Mouse (Mus musculus): ENCODE measurements around the gene Syt7. TPM values are rescaled to one million over a fixed set of nuclear protein-coding genes. Genes with fewer than 3 reads are reported as not detected.
A peak's percentile ranks its signal among the peaks of the same experiment; 100 is the strongest.

Gene Syt7
- polyA plus RNA-seq, 1 experiment from 2014 or later = 2.3 TPM

- Histone ChIP-seq H3K4me1 (peaks cover 9% of the 10 kb centered on the region; the same call in 1 of the 2 replicates), H3K27me3 (no peaks in the 10 kb centered on the region), H3K4me2 (no peak overlapping the region), H3K9me3 (replicated peaks) (no peaks in the 10 kb centered on the region), H3K27ac (no peak overlapping the region), H3K36me3 (no peaks in the 10 kb centered on the region), H3K4me3 (replicated peaks) (no peak overlapping the region), H3K9ac (no peak overlapping the region)
- WGBS = 67% methylated on average over 10 of the region's 10 CpGs
- no peak for ATAC-seq (replicated peaks; ENCODE audit: low FRiP score)
Measured at GRCm38 (mm10) chr19:10404424-10404823, 15.5 kb downstream of the Syt7 start.

- Histone ChIP-seq H3K4me2 (no peak overlapping the region), H3K4me1 (peaks cover 9% of the 10 kb centered on the region; the same call in 1 of the 2 replicates), H3K9me3 (replicated peaks) (no peaks in the 10 kb centered on the region), H3K36me3 (no peaks in the 10 kb centered on the region), H3K9ac (no peak overlapping the region), H3K4me3 (replicated peaks) (no peak overlapping the region), H3K27ac (no peak overlapping the region), H3K27me3 (no peaks in the 10 kb centered on the region)
- ATAC-seq (replicated peaks; ENCODE audit: low FRiP score) = no peak
- WGBS = 45% methylated on average over 2 of the region's 2 CpGs
Measured at GRCm38 (mm10) chr19:10404911-10405310, 16.0 kb downstream of the Syt7 start.

- H3K27me3 ChIP-seq = no peaks in the 10 kb centered on the region
- no peak overlapping the region for H3K9ac ChIP-seq
- peak overlapping the region; percentile 55 for H3K4me2 ChIP-seq
- no peaks in the 10 kb centered on the region for H3K36me3 ChIP-seq
- 3% methylated on average over 19 of the region's 19 CpGs for WGBS
- H3K4me3 ChIP-seq (replicated peaks) = peak overlapping the region; percentile 26
- peak overlapping the region; percentile 51; the same call in 1 of the 2 replicates for H3K27ac ChIP-seq
- peak; percentile 85 for ATAC-seq (replicated peaks; ENCODE audit: low FRiP score)
- peaks cover 37% of the 10 kb centered on the region for H3K4me1 ChIP-seq
- no peaks in the 10 kb centered on the region for H3K9me3 ChIP-seq (replicated peaks)
Measured at GRCm38 (mm10) chr19:10413701-10414242, 24.9 kb downstream of the Syt7 start.

GRCm38 (mm10) chr19:10415508-10415907 lies 26.6 kb downstream of the Syt7 start:
- no peak for ATAC-seq (replicated peaks; ENCODE audit: low FRiP score)
- Histone ChIP-seq H3K4me2 (no peak overlapping the region), H3K9ac (no peak overlapping the region), H3K4me3 (replicated peaks) (no peak overlapping the region), H3K4me1 (peaks cover 37% of the 10 kb centered on the region), H3K36me3 (no peaks in the 10 kb centered on the region), H3K9me3 (replicated peaks) (no peaks in the 10 kb centered on the region), H3K27me3 (peaks cover 12% of the 10 kb centered on the region; the same call in 1 of the 2 replicates), H3K27ac (no peak overlapping the region)
- WGBS = 77% methylated on average over 5 of the region's 5 CpGs

- WGBS = 54% methylated on average over 8 of the region's 8 CpGs
- no peak for ATAC-seq (replicated peaks; ENCODE audit: low FRiP score)
- H3K4me2 ChIP-seq = no peak overlapping the region
- H3K9me3 ChIP-seq (replicated peaks) = no peaks in the 10 kb centered on the region
- H3K4me1 ChIP-seq = peaks cover 46% of the 10 kb centered on the region
- H3K27ac ChIP-seq = no peak overlapping the region
- no peak overlapping the region for H3K4me3 ChIP-seq (replicated peaks)
- H3K36me3 ChIP-seq = no peaks in the 10 kb centered on the region
- H3K27me3 ChIP-seq = peaks cover 21% of the 10 kb centered on the region; the same call in 1 of the 2 replicates
- no peak overlapping the region for H3K9ac ChIP-seq
Measured at GRCm38 (mm10) chr19:10416889-10417288, 28.0 kb downstream of the Syt7 start.

GRCm38 (mm10) chr19:10417436-10417835 lies 28.5 kb downstream of the Syt7 start:
- WGBS = 67% methylated on average over 12 of the region's 12 CpGs
- H3K27ac ChIP-seq = no peak overlapping the region
- H3K27me3 ChIP-seq = peaks cover 24% of the 10 kb centered on the region; the same call in 1 of the 2 replicates
- peaks cover 51% of the 10 kb centered on the region for H3K4me1 ChIP-seq
- no peak overlapping the region for H3K4me3 ChIP-seq (replicated peaks)
- H3K9me3 ChIP-seq (replicated peaks) = no peaks in the 10 kb centered on the region
- H3K36me3 ChIP-seq = no peaks in the 10 kb centered on the region
- no peak overlapping the region for H3K4me2 ChIP-seq
- H3K9ac ChIP-seq = no peak overlapping the region
- no peak for ATAC-seq (replicated peaks; ENCODE audit: low FRiP score)

- no peak for ATAC-seq (replicated peaks; ENCODE audit: low FRiP score)
- Histone ChIP-seq H3K9ac (0 out of 2 replicates have a peak overlapping the region, but pooled peaks have one; percentile 17), H3K36me3 (no peaks in the 10 kb centered on the region), H3K4me1 (peaks cover 64% of the 10 kb centered on the region), H3K27me3 (peaks cover 40% of the 10 kb centered on the region), H3K4me3 (replicated peaks) (peak overlapping the region; percentile 34), H3K27ac (no peak overlapping the region), H3K4me2 (peak overlapping the region; percentile 62), H3K9me3 (replicated peaks) (no peaks in the 10 kb centered on the region)
- whole genome bisulfite sequencing = 5% methylated on average over 52 of the region's 53 CpGs
Measured at GRCm38 (mm10) chr19:10421986-10422976, 33.4 kb downstream of the Syt7 start.

- Histone ChIP-seq H3K27me3 (peaks cover 35% of the 10 kb centered on the region), H3K36me3 (no peaks in the 10 kb centered on the region), H3K4me2 (no peak overlapping the region), H3K4me1 (peaks cover 81% of the 10 kb centered on the region), H3K9ac (no peak overlapping the region), H3K9me3 (replicated peaks) (no peaks in the 10 kb centered on the region), H3K27ac (0 out of 2 replicates have a peak overlapping the region, but pooled peaks have one; percentile 24), H3K4me3 (replicated peaks) (no peak overlapping the region)
- no peak for ATAC-seq (replicated peaks; ENCODE audit: low FRiP score)
- 34% methylated on average over 1 of the region's 1 CpGs for WGBS
Measured at GRCm38 (mm10) chr19:10424751-10425150, 35.9 kb downstream of the Syt7 start.

GRCm38 (mm10) chr19:10425484-10426270 lies 36.8 kb downstream of the Syt7 start:
- peaks cover 88% of the 10 kb centered on the region for H3K4me1 ChIP-seq
- peak overlapping the region; percentile 24 for H3K27ac ChIP-seq
- H3K9ac ChIP-seq = no peak overlapping the region
- no peaks in the 10 kb centered on the region for H3K36me3 ChIP-seq
- WGBS = 14% methylated on average over 13 of the region's 13 CpGs
- peak overlapping the region; percentile 5; the same call in 1 of the 2 replicates for H3K4me3 ChIP-seq (replicated peaks)
- peak; percentile 61 for ATAC-seq (replicated peaks; ENCODE audit: low FRiP score)
- H3K9me3 ChIP-seq (replicated peaks) = no peaks in the 10 kb centered on the region
- H3K27me3 ChIP-seq = peaks cover 28% of the 10 kb centered on the region
- H3K4me2 ChIP-seq = peak overlapping the region; percentile 49

GRCm38 (mm10) chr19:10426312-10426711 lies 37.4 kb downstream of the Syt7 start:
- 17% methylated on average over 25 of the region's 25 CpGs for WGBS
- Histone ChIP-seq H3K9ac (no peak overlapping the region), H3K4me3 (replicated peaks) (peak overlapping the region; percentile 5; the same call in 1 of the 2 replicates), H3K9me3 (replicated peaks) (no peaks in the 10 kb centered on the region), H3K4me2 (peak overlapping the region; percentile 49), H3K27me3 (peaks cover 25% of the 10 kb centered on the region), H3K36me3 (no peaks in the 10 kb centered on the region), H3K27ac (peak overlapping the region; percentile 24), H3K4me1 (peaks cover 87% of the 10 kb centered on the region)
- 0 out of 2 replicates have a peak, but pooled peaks have one; percentile 0 for ATAC-seq (replicated peaks; ENCODE audit: low FRiP score)

- WGBS = 23% methylated on average over 6 of the region's 6 CpGs
- no peaks in the 10 kb centered on the region for H3K9me3 ChIP-seq (replicated peaks)
- H3K27ac ChIP-seq = peak overlapping the region; percentile 24
- H3K36me3 ChIP-seq = no peaks in the 10 kb centered on the region
- peaks cover 82% of the 10 kb centered on the region for H3K4me1 ChIP-seq
- ATAC-seq (replicated peaks; ENCODE audit: low FRiP score) = 0 out of 2 replicates have a peak, but pooled peaks have one; percentile 5
- H3K9ac ChIP-seq = no peak overlapping the region
- peak overlapping the region; percentile 49; the same call in 1 of the 2 replicates for H3K4me2 ChIP-seq
- peaks cover 20% of the 10 kb centered on the region for H3K27me3 ChIP-seq
- H3K4me3 ChIP-seq (replicated peaks) = no peak overlapping the region
Measured at GRCm38 (mm10) chr19:10426793-10427192, 37.9 kb downstream of the Syt7 start.

Data from kidney, embryonic 15.5 days (tissue).